Mouse (Mus musculus): ENCODE data around the gene Pak1. TPM values are rescaled to one million over a fixed set of nuclear protein-coding genes. Genes with fewer than 3 reads are reported as not detected.

Gene Pak1
- polyA plus RNA-seq, 1 experiment from 2014 or later: 6.7 TPM

GRCm38 (mm10) chr7:97765181-97765962 is 23.0 kb upstream of the Pak1 start:
- Histone ChIP-seq H3K27me3 (no peaks in the 10 kb centered on the region), H3K9ac (no peak overlapping the region), H3K4me3 (replicated peaks) (no peak overlapping the region), H3K9me3 (replicated peaks) (no peaks in the 10 kb centered on the region), H3K4me2 (no peak overlapping the region), H3K27ac (peak overlapping the region; percentile 43), H3K36me3 (no peaks in the 10 kb centered on the region), H3K4me1 (replicated peaks) (peaks cover 26% of the 10 kb centered on the region)
- DNase-seq: no peak
- ATAC-seq (ENCODE audit: low read depth): no peak
- 51% methylated on average over 21 of the region's 21 CpGs for WGBS (ENCODE audit: insufficient replicate concordance)

- H3K36me3 ChIP-seq: no peaks in the 10 kb centered on the region
- ATAC-seq (ENCODE audit: low read depth) (no peak), DNase-seq (no peak)
- WGBS (ENCODE audit: insufficient replicate concordance): 70% methylated on average over 5 of the region's 5 CpGs
- no peaks in the 10 kb centered on the region for H3K27me3 ChIP-seq
- no peak overlapping the region for H3K9ac ChIP-seq
- no peak overlapping the region for H3K4me2 ChIP-seq
- no peak overlapping the region for H3K27ac ChIP-seq
- H3K4me1 ChIP-seq (replicated peaks): peaks cover 26% of the 10 kb centered on the region
- H3K9me3 ChIP-seq (replicated peaks): no peaks in the 10 kb centered on the region
- no peak overlapping the region for H3K4me3 ChIP-seq (replicated peaks)
Observed at GRCm38 (mm10) chr7:97765963-97766347, 22.4 kb upstream of the Pak1 start.

DNA sequence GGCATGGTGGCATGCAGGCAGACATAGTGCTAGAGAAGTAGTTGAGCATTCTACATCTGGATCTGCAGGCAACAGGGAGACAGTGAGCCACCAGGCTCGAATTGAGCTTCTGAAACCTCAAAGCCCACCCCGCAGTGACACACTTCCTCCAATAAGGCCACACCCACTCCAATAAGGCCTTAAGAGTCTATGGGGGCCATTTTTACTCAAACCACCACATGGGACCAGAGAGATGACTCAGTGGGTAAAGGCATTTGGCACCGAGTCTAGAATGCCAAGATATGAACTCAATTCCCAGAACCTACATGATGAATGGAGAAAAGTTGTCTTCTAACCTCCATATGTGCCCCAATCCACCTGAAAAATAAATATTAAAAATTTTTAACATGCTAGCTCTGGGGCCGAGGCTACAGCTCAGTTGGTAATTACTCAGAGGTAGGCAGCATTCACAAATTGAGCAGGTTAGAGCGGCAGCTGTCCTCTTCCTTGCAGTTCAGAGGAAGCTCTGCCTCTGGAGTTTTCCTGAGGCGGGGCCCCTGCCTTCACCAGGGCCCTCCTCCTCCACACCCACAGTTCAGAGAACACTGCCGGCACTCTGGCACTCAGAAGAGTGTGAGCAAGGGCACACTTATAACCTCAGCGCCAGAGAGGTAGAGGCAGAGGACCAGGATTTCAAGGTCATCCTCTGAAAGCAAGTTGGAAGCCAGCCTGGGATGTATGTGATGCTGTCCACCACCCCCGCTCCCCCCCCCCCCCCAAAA is 21.8 kb upstream of the Pak1 start:
- 0 out of 2 replicates have a peak, but pooled peaks have one; percentile 54 for ATAC-seq (ENCODE audit: low read depth)
- no peak overlapping the region for H3K4me2 ChIP-seq
- WGBS (ENCODE audit: insufficient replicate concordance): 42% methylated on average over 9 of the region's 9 CpGs

GRCm38 (mm10) chr7:97767841-97768240 is 20.5 kb upstream of the Pak1 start:
- Histone ChIP-seq H3K4me1 (replicated peaks) (peaks cover 26% of the 10 kb centered on the region), H3K27me3 (no peaks in the 10 kb centered on the region), H3K4me2 (no peak overlapping the region), H3K27ac (no peak overlapping the region), H3K9ac (no peak overlapping the region), H3K9me3 (replicated peaks) (no peaks in the 10 kb centered on the region), H3K4me3 (replicated peaks) (no peak overlapping the region), H3K36me3 (no peaks in the 10 kb centered on the region)
- DNase-seq: no peak
- WGBS (ENCODE audit: insufficient replicate concordance): 64% methylated on average over 8 of the region's 8 CpGs
- no peak for ATAC-seq (ENCODE audit: low read depth)

More for the DNA sequence above, 21.8 kb upstream of the Pak1 start:
- Histone ChIP-seq H3K27ac (no peak overlapping the region), H3K9ac (no peak overlapping the region), H3K4me1 (replicated peaks) (peaks cover 26% of the 10 kb centered on the region), H3K27me3 (no peaks in the 10 kb centered on the region), H3K36me3 (no peaks in the 10 kb centered on the region), H3K9me3 (replicated peaks) (no peaks in the 10 kb centered on the region), H3K4me3 (replicated peaks) (no peak overlapping the region)
- no peak for DNase-seq

DNA sequence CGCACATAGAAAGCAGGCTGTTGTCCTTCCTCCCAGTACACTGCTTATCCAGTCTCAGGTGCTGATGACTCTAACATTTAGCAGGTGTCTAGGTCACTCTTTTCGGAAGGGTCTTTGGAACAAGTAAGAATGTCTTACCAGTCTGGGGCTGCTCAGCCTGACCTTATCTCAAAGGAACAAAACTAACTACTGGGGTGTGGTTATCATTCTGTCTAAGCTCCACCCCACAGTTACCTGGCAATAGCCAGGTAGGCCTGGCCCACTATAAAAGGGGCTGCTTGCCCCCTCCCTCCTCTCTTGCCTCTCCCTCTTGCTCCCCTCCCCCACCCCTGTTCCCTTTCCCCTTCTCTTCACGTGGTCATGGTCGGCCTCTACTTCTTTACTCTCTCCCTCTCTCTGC is 19.3 kb upstream of the Pak1 start:
- ATAC-seq (ENCODE audit: low read depth): peak; percentile 51; the same call in 1 of the 2 replicates

GRCm38 (mm10) chr7:97770841-97771620 is 17.3 kb upstream of the Pak1 start:
- Histone ChIP-seq H3K27ac (no peak overlapping the region), H3K4me2 (no peak overlapping the region), H3K27me3 (no peaks in the 10 kb centered on the region), H3K9ac (no peak overlapping the region), H3K36me3 (no peaks in the 10 kb centered on the region), H3K4me1 (replicated peaks) (peaks cover 25% of the 10 kb centered on the region), H3K4me3 (replicated peaks) (no peak overlapping the region), H3K9me3 (replicated peaks) (no peaks in the 10 kb centered on the region)
- DNase-seq (no peak), ATAC-seq (ENCODE audit: low read depth) (no peak)
- 59% methylated on average over 6 of the region's 6 CpGs for WGBS (ENCODE audit: insufficient replicate concordance)

More for the DNA sequence above, 19.3 kb upstream of the Pak1 start:
- no peak for DNase-seq
- whole genome bisulfite sequencing (ENCODE audit: insufficient replicate concordance): 50% methylated on average over 4 of the region's 4 CpGs
- no peak overlapping the region for H3K4me3 ChIP-seq (replicated peaks)
- H3K4me2 ChIP-seq: no peak overlapping the region
- H3K4me1 ChIP-seq (replicated peaks): peaks cover 26% of the 10 kb centered on the region
- no peaks in the 10 kb centered on the region for H3K36me3 ChIP-seq
- no peaks in the 10 kb centered on the region for H3K27me3 ChIP-seq
- no peak overlapping the region for H3K9ac ChIP-seq
- H3K27ac ChIP-seq: no peak overlapping the region
- no peaks in the 10 kb centered on the region for H3K9me3 ChIP-seq (replicated peaks)

- H3K9ac ChIP-seq: no peak overlapping the region
- DNase-seq (no peak), ATAC-seq (ENCODE audit: low read depth) (no peak)
- H3K27me3 ChIP-seq: no peaks in the 10 kb centered on the region
- no peaks in the 10 kb centered on the region for H3K36me3 ChIP-seq
- H3K9me3 ChIP-seq (replicated peaks): 0 out of 2 replicates have a peak, but pooled peaks cover 3% of the 10 kb centered on the region
- 72% methylated on average over 3 of the region's 3 CpGs for WGBS (ENCODE audit: insufficient replicate concordance)
- no peak overlapping the region for H3K27ac ChIP-seq
- no peak overlapping the region for H3K4me3 ChIP-seq (replicated peaks)
- no peaks in the 10 kb centered on the region for H3K4me1 ChIP-seq (replicated peaks)
- H3K4me2 ChIP-seq: no peak overlapping the region
Observed at GRCm38 (mm10) chr7:97775380-97775779, 13.0 kb upstream of the Pak1 start.

GRCm38 (mm10) chr7:97775923-97776322 is 12.4 kb upstream of the Pak1 start:
- 43% methylated on average over 2 of the region's 2 CpGs for WGBS (ENCODE audit: insufficient replicate concordance)
- Histone ChIP-seq H3K9me3 (replicated peaks) (0 out of 2 replicates have a peak, but pooled peaks cover 3% of the 10 kb centered on the region), H3K27me3 (no peaks in the 10 kb centered on the region), H3K9ac (no peak overlapping the region), H3K27ac (no peak overlapping the region), H3K4me1 (replicated peaks) (no peaks in the 10 kb centered on the region), H3K36me3 (no peaks in the 10 kb centered on the region), H3K4me2 (no peak overlapping the region), H3K4me3 (replicated peaks) (no peak overlapping the region)
- DNase-seq (no peak), ATAC-seq (ENCODE audit: low read depth) (no peak)

DNA sequence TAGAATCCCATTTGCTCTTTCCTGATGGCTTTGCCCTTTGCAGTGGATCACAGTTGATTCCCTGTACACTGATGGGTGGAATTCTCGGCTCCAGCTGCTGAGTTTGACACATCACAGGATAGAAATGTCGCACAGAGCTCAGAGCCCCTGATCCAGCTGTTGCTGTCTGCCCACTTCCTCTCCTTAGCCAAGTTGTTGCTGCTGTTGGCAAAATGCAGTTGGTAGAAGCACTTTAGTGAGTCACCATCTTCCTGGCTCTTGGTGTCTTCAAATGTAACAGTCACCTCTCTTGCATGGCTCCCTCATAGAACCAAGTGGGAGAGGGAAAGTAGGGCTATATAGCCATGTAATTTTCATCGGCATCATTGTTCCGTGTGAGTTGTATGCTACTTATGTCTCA is 11.2 kb upstream of the Pak1 start:
- Histone ChIP-seq H3K4me3 (replicated peaks) (no peak overlapping the region), H3K4me1 (replicated peaks) (no peaks in the 10 kb centered on the region), H3K4me2 (no peak overlapping the region), H3K9me3 (replicated peaks) (0 out of 2 replicates have a peak, but pooled peaks cover 3% of the 10 kb centered on the region), H3K27me3 (no peaks in the 10 kb centered on the region), H3K27ac (no peak overlapping the region), H3K9ac (no peak overlapping the region), H3K36me3 (no peaks in the 10 kb centered on the region)
- 71% methylated on average over 4 of the region's 4 CpGs for WGBS (ENCODE audit: insufficient replicate concordance)
- DNase-seq (no peak), ATAC-seq (ENCODE audit: low read depth) (no peak)

DNA sequence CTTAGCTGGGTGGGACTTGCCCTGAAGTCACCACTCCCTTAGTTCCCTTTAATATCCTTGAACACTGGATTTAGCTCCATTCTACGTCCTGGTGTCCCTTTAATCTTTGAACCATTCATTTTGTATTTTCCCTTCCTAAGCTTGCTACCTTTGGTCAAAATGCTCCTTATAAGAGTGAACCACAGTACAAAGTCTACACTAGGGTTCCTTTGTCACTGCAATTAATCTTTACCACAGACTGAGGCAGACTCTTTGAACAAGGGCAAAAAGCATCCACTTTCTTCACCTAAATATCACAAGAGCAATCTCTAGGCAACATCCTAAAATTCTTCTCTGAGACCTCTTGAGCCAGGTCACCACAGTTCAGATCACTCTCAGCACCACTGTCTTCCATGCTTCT is 8.1 kb upstream of the Pak1 start:
- Histone ChIP-seq H3K9me3 (replicated peaks) (0 out of 2 replicates have a peak, but pooled peaks cover 3% of the 10 kb centered on the region), H3K4me1 (replicated peaks) (no peaks in the 10 kb centered on the region), H3K27ac (no peak overlapping the region), H3K9ac (no peak overlapping the region), H3K4me2 (no peak overlapping the region), H3K4me3 (replicated peaks) (no peak overlapping the region), H3K36me3 (no peaks in the 10 kb centered on the region), H3K27me3 (peaks cover 5% of the 10 kb centered on the region; the same call in 1 of the 2 replicates)
- ATAC-seq (ENCODE audit: low read depth) (no peak), DNase-seq (no peak)
- 69% methylated on average over 1 of the region's 1 CpGs for WGBS (ENCODE audit: insufficient replicate concordance)

- no peak for ATAC-seq (ENCODE audit: low read depth)
Observed at GRCm38 (mm10) chr7:97780815-97781214, 7.5 kb upstream of the Pak1 start.

More at GRCm38 (mm10) chr7:97780815-97781214, 7.5 kb upstream of the Pak1 start:
- H3K4me1 ChIP-seq (replicated peaks): no peaks in the 10 kb centered on the region
- H3K9ac ChIP-seq: no peak overlapping the region
- H3K4me3 ChIP-seq (replicated peaks): no peak overlapping the region
- peaks cover 10% of the 10 kb centered on the region for H3K27me3 ChIP-seq
- 0 out of 2 replicates have a peak, but pooled peaks cover 3% of the 10 kb centered on the region for H3K9me3 ChIP-seq (replicated peaks)
- H3K4me2 ChIP-seq: no peak overlapping the region
- no peak overlapping the region for H3K27ac ChIP-seq
- H3K36me3 ChIP-seq: no peaks in the 10 kb centered on the region
- 12% methylated on average over 1 of the region's 1 CpGs for WGBS (ENCODE audit: insufficient replicate concordance)
- DNase-seq: no peak
